Mouse (Mus musculus) ovary, postnatal 14 days (tissue): ENCODE results near the gene Polr1d.

Experiments used
- DNase-seq: peaks from one replicate; pipeline ENCODE4 v3.0.0; 2022; ENCODE audit warnings: low spot score

The Polr1d gene

GRCm38 (mm10) chr5:147055572-147056245, 21.1 kb upstream of the Polr1d start:
- no peak for DNase-seq

- no peak for DNase-seq
Observed at GRCm38 (mm10) chr5:147056712-147057290, 20.0 kb upstream of the Polr1d start.

GRCm38 (mm10) chr5:147057626-147058414, 19.0 kb upstream of the Polr1d start:
- DNase-seq, result no peak

- DNase-seq, result no peak
Observed at GRCm38 (mm10) chr5:147058661-147059060, 18.2 kb upstream of the Polr1d start.

GRCm38 (mm10) chr5:147059319-147059718, 17.5 kb upstream of the Polr1d start:
- no peak for DNase-seq

- DNase-seq, result no peak
Observed at GRCm38 (mm10) chr5:147060024-147060423, 16.8 kb upstream of the Polr1d start.

GRCm38 (mm10) chr5:147063215-147063661, 13.6 kb upstream of the Polr1d start:
- no peak for DNase-seq

GRCm38 (mm10) chr5:147066129-147066528, 10.7 kb upstream of the Polr1d start:
- DNase-seq, result no peak

GRCm38 (mm10) chr5:147066965-147067364, 9.9 kb upstream of the Polr1d start:
- DNase-seq, result no peak

GRCm38 (mm10) chr5:147068876-147069275, 8.0 kb upstream of the Polr1d start:
- no peak for DNase-seq

GRCm38 (mm10) chr5:147070791-147071516, 5.9 kb upstream of the Polr1d start:
- DNase-seq, result no peak

GRCm38 (mm10) chr5:147071886-147072285, 5.0 kb upstream of the Polr1d start:
- no peak for DNase-seq

GRCm38 (mm10) chr5:147073805-147074204, 3.0 kb upstream of the Polr1d start:
- DNase-seq, result no peak

- DNase-seq, result no peak
Observed at GRCm38 (mm10) chr5:147075103-147076025, 1.5 kb upstream of the Polr1d start.

- peak; percentile 93 for DNase-seq
Observed at GRCm38 (mm10) chr5:147076026-147076798, 638 bp upstream of the Polr1d start, which contains the start of gene Lnx2. Lnx2 (minus strand) TSS chr5:147076586.

- peak; percentile 90 for DNase-seq
Observed at GRCm38 (mm10) chr5:147077305-147078034, 620 bp downstream of the Polr1d start.

GRCm38 (mm10) chr5:147078110-147078900, 1.5 kb downstream of the Polr1d start:
- DNase-seq, result no peak

- peak; percentile 31 for DNase-seq
Observed at GRCm38 (mm10) chr5:147085201-147085894, 8.5 kb downstream of the Polr1d start.
